Mouse (Mus musculus): Measurements from ENCODE around the gene Rpp30.

Gene Rpp30

GRCm38 (mm10) chr19:36083262-36084225 lies at the start of gene Rpp30:
Rpp30 (plus strand) TSS chr19:36083716.
- peak; percentile 87 to 91 for DNase-seq

DNA sequence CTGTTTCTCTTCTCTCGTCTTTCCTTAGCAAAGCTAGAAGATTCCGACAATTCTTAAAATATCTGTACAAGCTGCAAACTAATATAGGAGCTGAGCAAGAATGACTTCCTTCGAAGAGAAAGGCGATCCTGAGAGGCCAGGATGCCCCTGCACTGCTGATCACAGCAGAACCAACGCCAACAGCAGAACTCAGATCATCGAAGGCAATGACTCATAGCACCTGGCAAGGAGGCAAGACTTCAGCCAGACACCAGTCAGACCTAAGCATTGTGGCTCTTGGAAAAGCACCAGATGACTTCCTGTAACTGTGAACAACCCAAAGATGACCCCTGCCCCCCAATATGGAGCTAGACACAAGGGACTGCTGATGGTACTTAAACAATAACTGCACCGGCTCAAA lies 37.5 kb upstream of the Rpp30 start:
- DNase-seq = no peak

DNA sequence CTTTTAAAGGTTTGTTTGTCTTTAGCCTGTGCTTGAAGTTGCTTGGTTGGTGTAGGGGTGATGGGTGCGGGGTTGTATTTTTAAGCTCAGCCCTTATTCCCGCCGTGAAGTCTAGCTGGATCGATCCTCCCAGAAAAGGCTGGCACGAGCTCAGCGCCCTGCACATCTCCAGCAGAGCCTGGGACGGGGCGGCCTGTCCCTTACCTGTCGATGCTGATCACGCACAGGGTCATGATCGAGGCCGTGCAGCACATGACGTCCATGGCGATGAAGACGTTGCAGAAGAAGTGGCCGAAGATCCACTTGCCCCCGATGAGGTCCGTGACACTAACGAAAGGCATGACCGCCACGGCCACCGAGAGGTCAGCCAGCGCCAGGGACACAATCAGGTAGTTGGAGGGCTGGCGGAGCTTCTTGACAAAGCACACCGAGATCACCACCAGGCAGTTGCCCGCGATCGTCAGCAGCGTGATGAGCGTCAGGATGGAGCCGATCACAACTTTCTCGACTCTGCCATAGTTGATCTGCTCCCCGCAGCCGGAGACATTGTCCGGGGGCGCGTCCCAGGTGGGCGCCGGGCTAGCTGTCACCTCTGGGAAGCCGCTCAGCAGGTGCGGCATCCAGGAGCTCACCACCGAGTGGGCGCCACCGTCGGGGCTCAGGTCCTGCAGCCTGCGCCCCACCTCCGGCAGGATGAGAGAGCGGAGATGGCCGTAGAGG lies 26.9 kb upstream of the Rpp30 start:
- DNase-seq = no peak

DNA sequence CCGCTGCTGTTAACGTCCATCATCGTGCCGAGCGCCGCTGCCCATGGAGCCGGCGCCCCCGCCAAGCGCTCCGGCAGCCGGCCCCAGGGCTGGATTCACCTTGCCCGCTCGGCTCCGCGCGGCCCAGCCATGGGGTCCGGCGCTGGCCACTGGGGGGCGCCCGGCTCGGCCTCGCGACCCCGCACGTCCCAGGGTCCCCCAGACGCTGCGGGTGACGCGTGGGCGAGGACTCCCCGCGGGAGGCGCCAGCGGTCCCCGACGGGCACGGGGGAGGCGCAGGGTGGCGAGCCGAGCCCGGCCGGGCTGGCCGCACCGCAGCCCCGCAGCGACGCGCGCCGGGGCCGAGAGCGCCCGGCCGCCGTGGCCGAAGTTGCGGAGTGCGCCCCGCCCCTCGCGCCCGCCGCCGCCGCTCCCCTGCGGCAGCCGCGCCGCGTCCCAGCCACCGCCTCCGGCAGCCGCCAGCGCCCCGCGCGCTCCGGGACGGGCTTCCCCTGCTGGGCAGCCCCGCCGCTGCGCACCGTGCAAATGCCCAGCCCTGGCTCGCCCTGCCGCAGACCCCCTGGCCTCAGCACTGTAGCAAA lies 26.2 kb upstream of the Rpp30 start, which contains the start of gene Htr7:
TSS of gene Htr7 (minus strand) at position 277 of the 581 bp plus-strand sequence.
- peak; percentile 13 to 28 for DNase-seq

DNA sequence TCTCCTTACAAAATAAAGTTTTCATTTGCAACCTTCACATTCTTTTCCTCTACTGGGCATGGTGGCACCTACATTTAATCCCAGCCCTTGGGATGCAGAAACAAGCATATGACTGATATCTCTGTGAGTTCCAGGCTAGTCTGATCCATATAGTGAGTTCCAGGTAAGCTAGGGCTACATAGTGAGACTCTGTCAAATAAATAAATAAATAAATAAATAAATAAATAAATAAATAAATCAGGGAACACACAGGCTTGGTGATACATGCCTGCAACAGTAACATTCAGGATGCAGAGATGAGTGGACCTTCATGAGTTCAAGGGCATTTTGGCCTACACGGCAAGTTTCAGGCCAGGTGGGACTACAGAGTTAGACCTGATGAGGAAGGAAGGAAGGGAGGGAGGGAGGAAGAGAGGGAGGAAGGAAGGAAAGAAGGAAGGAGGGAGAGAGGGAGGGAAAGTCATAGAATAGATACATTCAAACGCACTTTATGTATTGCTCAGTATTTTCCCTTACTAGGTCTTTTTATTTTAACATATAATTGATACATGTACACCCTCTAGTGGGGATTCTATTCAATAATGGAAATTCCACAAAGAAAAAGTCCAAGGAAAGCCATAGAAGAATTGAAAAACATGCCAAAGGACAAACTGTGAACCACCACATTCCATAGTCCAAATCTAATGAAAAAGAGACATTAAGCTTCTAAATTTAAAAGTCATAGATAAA lies 20.6 kb upstream of the Rpp30 start:
- no peak for DNase-seq

- peak in 1 of 2 experiments; percentile 43 for DNase-seq
These were observed 782 bp upstream of the Rpp30 start for GRCm38 (mm10) chr19:36082606-36083261.

GRCm38 (mm10) chr19:36090781-36091180 lies 7.3 kb downstream of the Rpp30 start:
- DNase-seq = no peak

DNA sequence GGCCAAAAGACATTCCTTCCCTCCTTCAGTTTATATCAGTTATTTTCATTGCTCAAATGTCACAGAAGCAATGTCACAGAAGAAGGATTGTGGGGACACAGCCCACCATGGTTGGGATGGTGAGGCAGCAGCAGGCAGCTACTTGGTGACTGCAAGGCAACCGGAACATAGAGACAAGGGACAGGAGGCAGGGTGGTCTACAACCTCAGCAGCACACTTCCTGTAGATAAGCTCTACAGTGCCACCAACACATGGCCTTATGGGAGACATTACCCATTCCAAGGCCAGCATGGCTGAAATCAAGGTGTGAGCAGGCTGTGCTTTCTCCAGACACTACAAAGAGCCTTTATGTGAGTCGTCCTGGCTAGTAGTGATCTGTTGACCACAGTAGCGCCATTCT lies 13.7 kb downstream of the Rpp30 start:
- no peak for DNase-seq

DNA sequence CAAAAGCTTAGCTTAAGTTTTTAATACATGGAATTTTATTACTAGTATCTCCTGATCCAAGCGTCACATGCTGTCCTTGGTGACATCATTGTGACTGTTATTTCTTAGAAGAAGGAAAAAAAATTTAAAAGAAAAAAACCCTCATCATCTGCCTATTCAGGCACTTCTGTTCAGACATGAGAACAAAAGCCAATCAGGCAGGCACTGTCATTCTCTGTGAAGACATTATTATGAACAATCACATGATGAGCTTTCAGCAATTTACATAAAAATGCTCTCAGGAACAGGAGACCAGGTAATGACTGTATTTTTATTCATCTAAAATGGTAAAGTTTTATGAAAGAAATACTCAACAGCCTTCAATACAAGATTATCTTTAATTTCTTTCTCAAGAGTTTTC lies 14.7 kb downstream of the Rpp30 start:
- DNase-seq = no peak

DNA sequence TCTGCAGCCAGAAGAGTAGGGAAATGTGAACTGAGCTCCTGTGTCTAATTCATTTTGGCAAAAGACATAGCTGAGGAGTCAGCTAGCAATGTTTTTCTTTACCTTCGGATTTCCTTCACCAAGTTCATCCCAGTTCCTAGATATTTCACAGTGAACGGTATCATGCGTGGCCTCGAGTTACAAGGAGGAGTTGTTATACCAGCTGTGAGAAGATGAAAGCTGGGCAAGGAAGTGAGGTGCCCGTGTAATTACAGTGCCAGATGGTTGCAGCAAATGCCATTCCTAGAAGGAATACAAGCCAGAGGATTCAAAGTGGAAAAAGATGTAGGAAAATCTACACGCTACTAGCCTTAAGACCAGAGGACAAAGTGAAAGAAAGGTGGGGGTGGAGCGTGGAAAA lies 15.4 kb downstream of the Rpp30 start:
- no peak for DNase-seq

DNA sequence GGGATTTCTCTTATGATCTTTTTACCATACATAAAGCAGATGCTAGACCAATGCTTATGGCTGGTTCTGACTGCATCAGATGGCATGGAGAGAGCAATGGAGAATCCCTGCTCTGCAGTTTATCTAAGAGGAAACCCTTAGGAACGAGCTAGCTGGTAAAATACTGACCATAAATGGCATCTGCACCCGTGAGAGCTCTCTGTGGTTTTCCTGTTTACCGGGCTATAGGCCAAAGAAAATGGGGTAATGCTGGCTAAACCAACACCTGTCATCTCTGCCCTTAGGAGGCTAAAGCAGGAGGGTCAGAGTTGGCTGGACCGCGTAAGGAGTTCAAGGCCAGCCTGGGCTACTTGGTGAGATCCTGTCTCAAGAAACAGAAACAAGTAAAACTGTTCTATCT lies 20.4 kb downstream of the Rpp30 start:
- DNase-seq = no peak

GRCm38 (mm10) chr19:36109318-36109944 lies 25.9 kb downstream of the Rpp30 start:
- DNase-seq = no peak

DNA sequence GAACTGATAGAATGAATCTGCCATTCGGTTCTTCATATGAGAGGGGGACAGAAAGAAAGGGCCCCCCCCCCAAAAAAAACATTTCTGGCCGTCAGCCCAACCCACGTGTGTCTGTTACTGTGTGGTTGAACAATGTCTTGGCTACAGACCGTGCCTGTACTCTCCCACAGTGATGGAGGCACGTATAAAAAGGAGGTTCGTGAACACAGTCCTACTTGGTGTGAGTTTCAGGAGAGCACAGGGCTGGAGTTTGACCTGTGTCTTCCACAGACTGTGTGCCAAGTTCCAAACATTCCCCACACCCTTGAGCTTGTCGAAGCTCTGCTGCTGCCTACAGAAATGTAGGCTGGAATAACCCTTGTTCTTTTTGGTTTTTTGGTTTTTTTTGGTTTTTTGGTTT lies 26.9 kb downstream of the Rpp30 start:
- DNase-seq = no peak

GRCm38 (mm10) chr19:36111054-36111895 lies 27.8 kb downstream of the Rpp30 start:
- DNase-seq = no peak

GRCm38 (mm10) chr19:36112007-36112406 lies 28.5 kb downstream of the Rpp30 start:
- DNase-seq = no peak

DNA sequence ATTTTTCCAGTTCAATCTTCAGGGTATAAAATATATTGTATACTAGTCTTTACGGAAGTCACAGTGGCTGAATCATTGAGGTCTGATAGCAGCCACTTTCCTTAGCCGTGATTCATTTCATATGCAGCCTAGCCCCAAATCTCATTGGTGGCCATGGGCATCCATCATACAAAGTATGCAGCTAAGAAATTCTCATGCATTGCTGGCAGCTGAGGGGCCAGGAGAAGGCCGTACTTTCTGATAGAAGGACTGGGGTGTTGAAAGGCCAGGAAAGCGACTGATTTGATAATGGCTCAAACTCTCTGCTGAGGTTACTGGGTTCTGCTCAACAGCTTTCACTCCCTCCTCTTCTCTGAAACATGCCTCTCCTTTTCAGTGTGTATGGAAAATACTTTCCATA lies 32.7 kb downstream of the Rpp30 start:
- DNase-seq = no peak

DNA sequence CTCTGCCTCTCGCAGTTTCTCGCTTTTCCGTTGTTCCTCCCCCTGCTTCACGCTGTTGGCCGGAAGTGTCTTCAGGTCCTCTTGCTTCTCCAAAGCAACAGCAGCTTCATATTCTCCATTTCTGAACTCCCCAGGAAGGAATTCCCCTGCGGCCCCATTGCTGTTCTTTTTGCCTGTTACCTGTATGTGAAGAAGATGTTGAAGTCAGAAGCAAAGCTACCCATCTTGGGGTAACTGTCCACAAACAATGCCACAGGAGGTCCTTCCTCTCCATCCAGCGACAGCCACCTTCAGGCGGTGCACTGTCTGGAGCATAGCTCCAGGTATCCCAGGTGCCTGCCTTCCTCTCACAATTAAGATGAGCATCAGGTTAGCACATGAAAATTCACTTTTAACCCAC lies 35.7 kb downstream of the Rpp30 start:
- no peak for DNase-seq

DNA sequence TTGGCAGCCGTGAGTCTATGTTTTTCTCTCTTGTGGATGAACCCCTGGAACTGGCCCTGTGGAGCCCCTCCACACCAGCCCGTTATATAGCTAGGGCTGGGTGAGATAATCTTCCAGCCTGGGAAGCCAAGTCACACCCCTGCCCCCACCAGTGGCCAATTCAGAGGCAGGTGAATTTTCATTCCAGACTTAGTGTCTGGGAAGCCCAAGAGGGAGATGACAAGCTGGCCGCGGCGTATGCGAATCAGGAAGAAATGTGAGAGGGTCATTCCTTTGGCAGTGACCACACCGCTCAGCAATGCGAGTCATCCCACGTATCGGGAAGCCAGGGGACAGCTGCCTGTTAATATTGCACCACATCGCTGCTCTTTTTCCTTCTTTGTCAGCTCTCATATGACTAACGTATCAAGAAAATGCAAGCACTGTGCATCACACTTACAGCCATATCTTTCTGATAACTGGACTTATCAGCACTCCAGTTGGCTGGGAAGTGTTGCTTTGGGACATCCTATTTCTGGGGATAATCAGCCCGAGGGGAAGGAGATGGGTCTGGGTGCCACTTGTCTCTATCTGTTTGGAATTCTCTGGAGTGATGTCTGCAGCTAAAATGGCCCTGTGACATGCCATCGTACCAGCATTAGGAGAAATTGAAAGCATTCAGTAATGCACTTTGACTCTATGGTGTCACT lies 36.4 kb downstream of the Rpp30 start, which contains the start of gene Ankrd1:
TSS of gene Ankrd1 (minus strand) at position 317 of the 689 bp plus-strand sequence.
- DNase-seq = peak in 1 of 2 experiments; percentile 28

DNA sequence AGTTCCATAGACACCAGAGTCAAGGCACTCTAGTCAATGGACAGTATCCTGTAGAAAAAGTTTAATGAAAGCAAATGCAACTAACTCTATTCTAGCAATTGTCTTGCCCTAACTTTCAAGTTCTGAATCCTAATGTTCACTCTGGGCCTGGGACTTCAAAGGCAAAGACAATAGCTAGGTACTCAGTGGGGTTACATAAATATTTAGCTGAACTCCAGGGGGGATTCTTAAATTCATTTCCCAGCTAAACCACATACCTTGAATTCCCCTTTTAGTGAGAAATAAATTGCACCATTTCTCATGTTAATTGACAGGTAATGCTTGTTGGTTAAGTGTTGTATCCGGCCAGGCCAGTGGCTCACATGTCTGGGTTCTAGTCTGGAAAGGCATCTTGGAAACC lies 40.7 kb downstream of the Rpp30 start:
- no peak for DNase-seq

DNA sequence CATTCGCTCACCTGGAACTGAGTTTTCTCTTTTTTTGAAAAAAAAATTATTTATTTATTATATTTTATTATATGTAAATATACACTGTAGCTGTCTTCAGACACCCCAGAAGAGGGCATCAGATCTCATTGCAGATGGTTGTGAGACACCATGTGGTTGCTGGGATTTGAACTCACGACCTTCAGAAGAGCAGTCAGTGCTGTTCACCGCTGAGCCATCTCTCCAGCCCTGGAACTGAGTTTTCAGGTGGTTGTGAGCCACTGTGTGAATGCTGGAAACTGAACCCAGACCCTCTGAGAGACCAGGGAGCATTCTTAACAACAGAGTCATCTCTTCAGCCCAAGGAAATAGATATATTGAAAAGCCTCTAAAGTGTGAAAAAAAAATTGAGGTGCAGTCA lies 44.9 kb downstream of the Rpp30 start:
- DNase-seq = no peak

All from lung, postnatal 4 days (tissue).